Mouse (Mus musculus): ENCODE measurements at regions not wholly inside any gene's neighbourhood (a gene's known extent, or its start where the extent isn't known, plus 50 kb on each side); places are given as distances from the start of the nearest gene placed in this dataset.

- no peak for TF ChIP-seq POLR2A (IDR thresholded peaks at IDR 0.05; ENCODE audit: control insufficient read depth, low read depth, low read length)
- no peak for TF ChIP-seq CTCF (IDR thresholded peaks at IDR 0.05; ENCODE audit: control insufficient read depth, insufficient read depth, insufficient replicate concordance, low read depth, low read length)
Observed at GRCm38 (mm10) chr2:114808046-114808445, 153.3 kb upstream of the Dph6 start.

All from testis, adult 2 months (tissue).